Mouse (Mus musculus): ENCODE results near the gene Rnf34.

DNA sequence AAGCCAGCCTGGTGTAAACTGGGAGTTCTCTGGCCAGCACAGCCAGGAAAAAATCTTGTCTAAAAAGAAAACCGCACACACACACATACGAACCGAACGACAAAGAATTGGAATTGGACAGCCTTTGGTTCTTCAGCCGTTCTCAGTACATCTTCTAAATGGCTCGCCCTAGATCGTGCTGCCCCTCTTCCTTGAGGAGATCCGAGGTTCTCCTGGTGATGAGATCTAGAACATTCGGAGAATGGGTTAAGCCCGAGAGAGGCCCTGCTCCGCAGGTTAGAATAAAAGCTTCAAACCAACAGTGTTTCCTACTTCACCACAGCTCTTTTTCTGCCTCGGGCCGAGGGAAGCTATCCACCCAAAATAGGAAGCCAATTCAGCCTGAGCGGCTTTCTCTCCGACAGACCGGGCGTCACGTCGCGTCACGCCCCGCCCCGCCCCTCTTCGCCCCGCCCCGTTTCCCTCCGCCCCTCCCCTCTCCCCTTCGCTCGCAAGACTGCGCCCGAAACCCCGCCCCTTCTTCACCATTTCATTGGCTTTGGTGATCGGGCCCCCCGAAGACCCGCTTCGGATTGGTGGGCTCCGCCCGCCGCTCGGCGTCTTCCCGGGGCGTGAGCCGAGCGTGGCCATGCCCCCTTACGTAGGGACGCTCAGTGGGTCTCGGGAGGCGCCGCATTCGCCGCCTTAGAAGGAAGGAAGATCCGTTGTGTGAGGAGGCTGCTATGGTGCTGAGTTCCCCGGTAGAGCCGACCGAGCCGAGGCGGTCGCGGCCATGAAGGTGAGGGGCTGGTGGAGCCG lies at the start of gene Rnf34:
- TF ChIP-seq CTCF (IDR thresholded peaks at IDR 0.05; ENCODE audit: low read depth) (no peak), EP300 (IDR thresholded peaks at IDR 0.05; ENCODE audit: low read depth) (0 out of 2 replicates have a peak, but pooled peaks have one; percentile 7)
